Mouse (Mus musculus): ENCODE data around the gene Mxi1. TPM values are rescaled to one million over a fixed set of nuclear protein-coding genes. Genes with fewer than 3 reads are reported as not detected.

Gene Mxi1
- polyA plus RNA-seq, 1 experiment = 14.0 TPM

GRCm38 (mm10) chr19:53421583-53422188 is 111.4 kb downstream of the Mxi1 start:
- peaks cover 36% of the 10 kb centered on the region for H3K27me3 ChIP-seq (ENCODE audit: control insufficient read depth)
- peaks cover 12% of the 10 kb centered on the region for H3K4me1 ChIP-seq (ENCODE audit: control insufficient read depth)
- no peak for TF ChIP-seq TAL1 (IDR thresholded peaks at IDR 0.05; ENCODE audit: low read length)
- TF ChIP-seq GATA1 (IDR thresholded peaks at IDR 0.05; ENCODE audit: low read length) = no peak
- peak overlapping the region; percentile 54 for H3K4me3 ChIP-seq (replicated peaks)
- no peaks in the 10 kb centered on the region for H3K36me3 ChIP-seq (ENCODE audit: control insufficient read depth)
- no peaks in the 10 kb centered on the region for H3K9me3 ChIP-seq (ENCODE audit: control insufficient read depth, low read length)

- H3K27me3 ChIP-seq (ENCODE audit: control insufficient read depth) = peaks cover 39% of the 10 kb centered on the region
These were observed 112.3 kb downstream of the Mxi1 start for GRCm38 (mm10) chr19:53422358-53423308.

GRCm38 (mm10) chr19:53423341-53423753 is 113.0 kb downstream of the Mxi1 start:
- H3K9me3 ChIP-seq (ENCODE audit: control insufficient read depth, low read length) = no peaks in the 10 kb centered on the region
- no peak overlapping the region for H3K4me3 ChIP-seq (replicated peaks)
- peaks cover 12% of the 10 kb centered on the region for H3K4me1 ChIP-seq (ENCODE audit: control insufficient read depth)
- TF ChIP-seq TAL1 (IDR thresholded peaks at IDR 0.05; ENCODE audit: low read length) = no peak
- TF ChIP-seq GATA1 (IDR thresholded peaks at IDR 0.05; ENCODE audit: low read length) = no peak
- H3K36me3 ChIP-seq (ENCODE audit: control insufficient read depth) = no peaks in the 10 kb centered on the region
- peaks cover 39% of the 10 kb centered on the region for H3K27me3 ChIP-seq (ENCODE audit: control insufficient read depth)

More at GRCm38 (mm10) chr19:53422358-53423308, 112.3 kb downstream of the Mxi1 start:
- no peaks in the 10 kb centered on the region for H3K36me3 ChIP-seq (ENCODE audit: control insufficient read depth)
- peaks cover 12% of the 10 kb centered on the region for H3K4me1 ChIP-seq (ENCODE audit: control insufficient read depth)
- no peak overlapping the region for H3K4me3 ChIP-seq (replicated peaks)
- no peaks in the 10 kb centered on the region for H3K9me3 ChIP-seq (ENCODE audit: control insufficient read depth, low read length)
- TF ChIP-seq GATA1 (IDR thresholded peaks at IDR 0.05; ENCODE audit: low read length) (no peak), TAL1 (IDR thresholded peaks at IDR 0.05; ENCODE audit: low read length) (no peak)

- Histone ChIP-seq H3K4me1 (ENCODE audit: control insufficient read depth) (peaks cover 12% of the 10 kb centered on the region), H3K4me3 (replicated peaks) (no peak overlapping the region), H3K36me3 (ENCODE audit: control insufficient read depth) (no peaks in the 10 kb centered on the region), H3K27me3 (ENCODE audit: control insufficient read depth) (peaks cover 39% of the 10 kb centered on the region), H3K9me3 (ENCODE audit: control insufficient read depth, low read length) (no peaks in the 10 kb centered on the region)
- TF ChIP-seq GATA1 (IDR thresholded peaks at IDR 0.05; ENCODE audit: low read length) = no peak
- TF ChIP-seq TAL1 (IDR thresholded peaks at IDR 0.05; ENCODE audit: low read length) = no peak
These were observed 113.6 kb downstream of the Mxi1 start for GRCm38 (mm10) chr19:53423816-53424465.

- H3K36me3 ChIP-seq (ENCODE audit: control insufficient read depth) = no peaks in the 10 kb centered on the region
- no peak overlapping the region for H3K4me3 ChIP-seq (replicated peaks)
- no peak for TF ChIP-seq TAL1 (IDR thresholded peaks at IDR 0.05; ENCODE audit: low read length)
- no peak for TF ChIP-seq GATA1 (IDR thresholded peaks at IDR 0.05; ENCODE audit: low read length)
- H3K27me3 ChIP-seq (ENCODE audit: control insufficient read depth) = peaks cover 39% of the 10 kb centered on the region
- peaks cover 12% of the 10 kb centered on the region for H3K4me1 ChIP-seq (ENCODE audit: control insufficient read depth)
- no peaks in the 10 kb centered on the region for H3K9me3 ChIP-seq (ENCODE audit: control insufficient read depth, low read length)
These were observed 114.3 kb downstream of the Mxi1 start for GRCm38 (mm10) chr19:53424629-53425028.

Other genes with a start within 250 kb of the Mxi1 start
- 0.09 and 0.18 TPM in 2 replicates for gene Add3, start 170.1 kb upstream of the Mxi1 start, polyA plus RNA-seq (2012)
- gene Gm10197, start 61.2 kb downstream of the Mxi1 start, polyA plus RNA-seq (2012) = not detected in 2 replicates
- 5.3 and 6.5 TPM in 2 replicates for gene Smndc1, start 80.1 kb downstream of the Mxi1 start, polyA plus RNA-seq (2012)
- 0.10 and 0.18 TPM in 2 replicates for gene Dusp5, start 218.6 kb downstream of the Mxi1 start, polyA plus RNA-seq (2012)

Measured in erythroblast, embryonic 14.5 days (primary cell).